Mouse (Mus musculus) forebrain, embryonic 16.5 days (tissue): ENCODE measurements around the gene Phf7. TPM values are rescaled to one million over a fixed set of nuclear protein-coding genes. Genes with fewer than 3 reads are reported as not detected.

Experiments
- ATAC-seq: fragments of 200-750 bp; cut with Nextera tagmentation; 2 replicates; pipeline ENCODE4 v1.8.0; 2017; ENCODE audit warnings: mild to moderate bottlenecking, moderate library complexity
- H3K27ac ChIP-seq: fragments of 300-500 bp; sonication (generic); 2 replicates; pipeline ENCODE4 v1.5.1; 2014; ENCODE audit warnings: low read length, control low read depth
- H3K27me3 ChIP-seq: fragments of 300-500 bp; sonication (generic); replicated peaks from 2 replicates; pipeline ENCODE4 v1.6.1; 2014; ENCODE audit warnings: low read length; ENCODE audit not compliant: control insufficient read depth, insufficient read depth
- H3K36me3 ChIP-seq: fragments of 300-500 bp; sonication (generic); 2 replicates; pipeline ENCODE4 v1.6.1; 2014; ENCODE audit not compliant: control insufficient read depth, insufficient read depth
- H3K4me1 ChIP-seq: fragments of 300-500 bp; sonication (generic); replicated peaks from 2 replicates; pipeline ENCODE4 v1.6.1; 2014; ENCODE audit warnings: low read length; ENCODE audit not compliant: control insufficient read depth, insufficient read depth
- H3K4me2 ChIP-seq: fragments of 300-500 bp; sonication (generic); 2 replicates; pipeline ENCODE4 v1.6.1; 2014; ENCODE audit warnings: mild to moderate bottlenecking, low read length, control low read depth
- H3K4me3 ChIP-seq: fragments of 300-500 bp; sonication (generic); replicated peaks from 2 replicates; pipeline ENCODE4 v1.5.1; 2014; ENCODE audit warnings: mild to moderate bottlenecking, low read length, control low read depth
- H3K9ac ChIP-seq: fragments of 300-500 bp; sonication (generic); replicated peaks from 2 replicates; pipeline ENCODE4 v1.6.1; 2014; ENCODE audit warnings: low read depth, low read length, control low read depth
- H3K9me3 ChIP-seq: fragments of 300-500 bp; sonication (generic); 2 replicates; pipeline ENCODE4 v1.6.1; 2016; ENCODE audit warnings: low read length; ENCODE audit not compliant: control insufficient read depth
- WGBS: fragments of 180-500 bp; shearing (Covaris S2); extraction: QIAGEN DNeasy Blood & Tissue Kit; methylation state at CpG from one replicate; pipeline ENCODE4 v1.1.7; 2014; 5-methylcytosine and 5-hydroxymethylcytosine counted together
- polyA plus RNA-seq: library from polyadenylated mRNA; unstranded; fragments of >200 nt; fragmentation: Nextera tagmentation; extraction: Ambion mirVana; gene quantifications from 2 replicates; pipeline ENCODE4 v1.2.1, GENCODE M21; 2015

The Phf7 gene
- polyA plus RNA-seq = 11.5 and 12.2 TPM in 2 replicates

- ATAC-seq = peak; percentile 92
- Histone ChIP-seq H3K27ac (peak within 1 kb of the TSS; percentile 93), H3K9me3 (no peaks in the 10 kb centered on the region), H3K27me3 (no peaks in the 10 kb centered on the region), H3K9ac (peak within 1 kb of the TSS; percentile 99), H3K4me1 (peaks cover 15% of the 10 kb centered on the region), H3K4me2 (peak within 1 kb of the TSS; percentile 79), H3K4me3 (peak within 1 kb of the TSS; percentile 91), H3K36me3 (peaks cover 21% of the 10 kb centered on the region)
- under 1% methylated on average over 67 of the region's 75 CpGs for WGBS
Observed at GRCm38 (mm10) chr14:31251084-31251604, at the start of gene Phf7, which contains the start of gene Bap1. Phf7 (minus strand) TSS chr14:31251317. Bap1 (plus strand) TSS chr14:31251450.

- no peaks in the 10 kb centered on the region for H3K36me3 ChIP-seq
- H3K9ac ChIP-seq = no peak overlapping the region
- 92% methylated on average over 8 of the region's 8 CpGs for WGBS
- H3K4me2 ChIP-seq = no peak overlapping the region
- no peaks in the 10 kb centered on the region for H3K4me1 ChIP-seq
- H3K27me3 ChIP-seq = no peaks in the 10 kb centered on the region
- no peak for ATAC-seq
- no peak overlapping the region for H3K27ac ChIP-seq
- no peak overlapping the region for H3K4me3 ChIP-seq
- H3K9me3 ChIP-seq = no peaks in the 10 kb centered on the region
Observed at GRCm38 (mm10) chr14:31285728-31286127, 34.6 kb upstream of the Phf7 start.

- H3K9me3 ChIP-seq = no peaks in the 10 kb centered on the region
- H3K27me3 ChIP-seq = no peaks in the 10 kb centered on the region
- WGBS = 24% methylated on average over 7 of the region's 7 CpGs
- no peaks in the 10 kb centered on the region for H3K36me3 ChIP-seq
- ATAC-seq = no peak; the same call in 1 of the 2 replicates
- H3K27ac ChIP-seq = no peak overlapping the region
- H3K4me2 ChIP-seq = no peak overlapping the region
- H3K4me3 ChIP-seq = no peak overlapping the region
- peaks cover 23% of the 10 kb centered on the region for H3K4me1 ChIP-seq
- no peak overlapping the region for H3K9ac ChIP-seq
Observed at GRCm38 (mm10) chr14:31272164-31272563, 21.0 kb upstream of the Phf7 start.

GRCm38 (mm10) chr14:31271121-31271520, 20.0 kb upstream of the Phf7 start:
- Histone ChIP-seq H3K27me3 (no peaks in the 10 kb centered on the region), H3K27ac (no peak overlapping the region), H3K36me3 (no peaks in the 10 kb centered on the region), H3K4me1 (peaks cover 23% of the 10 kb centered on the region), H3K9ac (no peak overlapping the region), H3K4me2 (no peak overlapping the region), H3K9me3 (no peaks in the 10 kb centered on the region), H3K4me3 (no peak overlapping the region)
- 90% methylated on average over 6 of the region's 6 CpGs for WGBS
- ATAC-seq = no peak

- Histone ChIP-seq H3K4me2 (peak overlapping the region; percentile 41), H3K27ac (peak overlapping the region; percentile 46; the same call in 1 of the 2 replicates), H3K27me3 (no peaks in the 10 kb centered on the region), H3K4me3 (peak overlapping the region; percentile 22), H3K9me3 (no peaks in the 10 kb centered on the region), H3K9ac (peak overlapping the region; percentile 33), H3K4me1 (peaks cover 23% of the 10 kb centered on the region), H3K36me3 (no peaks in the 10 kb centered on the region)
- WGBS = 17% methylated on average over 25 of the region's 28 CpGs
- peak; percentile 58 for ATAC-seq
Observed at GRCm38 (mm10) chr14:31269456-31270100, 18.5 kb upstream of the Phf7 start.

GRCm38 (mm10) chr14:31268301-31269001, 17.3 kb upstream of the Phf7 start:
- Histone ChIP-seq H3K27me3 (no peaks in the 10 kb centered on the region), H3K9me3 (no peaks in the 10 kb centered on the region), H3K36me3 (no peaks in the 10 kb centered on the region), H3K9ac (no peak overlapping the region), H3K4me3 (no peak overlapping the region), H3K4me2 (peak overlapping the region; percentile 1; the same call in 1 of the 2 replicates), H3K27ac (peak overlapping the region; percentile 60), H3K4me1 (peaks cover 23% of the 10 kb centered on the region)
- peak; percentile 84 for ATAC-seq
- 32% methylated on average over 9 of the region's 9 CpGs for WGBS

- peak overlapping the region; percentile 60; the same call in 1 of the 2 replicates for H3K27ac ChIP-seq
- no peak for ATAC-seq
- no peaks in the 10 kb centered on the region for H3K36me3 ChIP-seq
- no peak overlapping the region for H3K9ac ChIP-seq
- no peaks in the 10 kb centered on the region for H3K27me3 ChIP-seq
- H3K4me3 ChIP-seq = no peak overlapping the region
- no peak overlapping the region for H3K4me2 ChIP-seq
- no peaks in the 10 kb centered on the region for H3K9me3 ChIP-seq
- H3K4me1 ChIP-seq = peaks cover 23% of the 10 kb centered on the region
- WGBS = 91% methylated on average over 11 of the region's 11 CpGs
Observed at GRCm38 (mm10) chr14:31267649-31268048, 16.5 kb upstream of the Phf7 start.

GRCm38 (mm10) chr14:31260932-31261331, 9.8 kb upstream of the Phf7 start:
- 95% methylated on average over 9 of the region's 9 CpGs for WGBS
- H3K9ac ChIP-seq = no peak overlapping the region
- H3K9me3 ChIP-seq = no peaks in the 10 kb centered on the region
- H3K4me3 ChIP-seq = no peak overlapping the region
- H3K4me2 ChIP-seq = no peak overlapping the region
- H3K27me3 ChIP-seq = no peaks in the 10 kb centered on the region
- no peak overlapping the region for H3K27ac ChIP-seq
- no peak for ATAC-seq
- H3K36me3 ChIP-seq = peaks cover 36% of the 10 kb centered on the region
- no peaks in the 10 kb centered on the region for H3K4me1 ChIP-seq

- Histone ChIP-seq H3K4me2 (no peak overlapping the region), H3K9me3 (no peaks in the 10 kb centered on the region), H3K4me1 (no peaks in the 10 kb centered on the region), H3K4me3 (no peak overlapping the region), H3K27ac (no peak overlapping the region), H3K27me3 (no peaks in the 10 kb centered on the region), H3K9ac (no peak overlapping the region), H3K36me3 (peaks cover 40% of the 10 kb centered on the region)
- WGBS = 95% methylated on average over 4 of the region's 4 CpGs
- no peak for ATAC-seq
Observed at GRCm38 (mm10) chr14:31260374-31260773, 9.3 kb upstream of the Phf7 start.
